Mouse (Mus musculus): ENCODE measurements around the gene Uqcr11. TPM values are rescaled to one million over a fixed set of nuclear protein-coding genes. Genes with fewer than 3 reads are reported as not detected.

Gene Uqcr11
- total RNA-seq, 2 experiments from 2014 or later = 404 to 413 TPM

GRCm38 (mm10) chr10:80387522-80387959 lies 19.1 kb downstream of the Uqcr11 start, which contains the start of gene Mex3d:
Gene Mex3d, minus strand, starts transcription at chr10:80387659.
- Histone ChIP-seq H3K27ac (peak within 1 kb of the TSS; percentile 85), H3K4me3 (peak within 1 kb of the TSS; percentile 79)
- TF ChIP-seq CTCF (conservative IDR thresholded peaks at IDR 0.05) = no peak; the same call in 1 of the 2 replicates
- DNase-seq (ENCODE audit: low spot score in 2 of 2) = peak; percentile 86 to 92

- no peak for TF ChIP-seq CTCF (conservative IDR thresholded peaks at IDR 0.05)
- DNase-seq (ENCODE audit: low spot score in 2 of 2) = no peak
- H3K4me3 ChIP-seq = peak overlapping the region; percentile 79
- H3K27ac ChIP-seq = peak overlapping the region; percentile 75
These were observed 19.7 kb downstream of the Uqcr11 start for GRCm38 (mm10) chr10:80386735-80387471.

GRCm38 (mm10) chr10:80385811-80386734 lies 20.6 kb downstream of the Uqcr11 start:
- TF ChIP-seq CTCF (conservative IDR thresholded peaks at IDR 0.05) = no peak
- Histone ChIP-seq H3K27ac (peak overlapping the region; percentile 75), H3K4me3 (peak overlapping the region; percentile 79)
- no peak for DNase-seq (ENCODE audit: low spot score in 2 of 2)

GRCm38 (mm10) chr10:80385310-80385709 lies 21.3 kb downstream of the Uqcr11 start:
- H3K4me3 ChIP-seq = peak overlapping the region; percentile 79
- DNase-seq (ENCODE audit: low spot score in 2 of 2) = no peak
- H3K27ac ChIP-seq = peak overlapping the region; percentile 75; the same call in 1 of the 2 replicates
- no peak for TF ChIP-seq CTCF (conservative IDR thresholded peaks at IDR 0.05)

- Histone ChIP-seq H3K27ac (peak overlapping the region; percentile 75; the same call in 1 of the 2 replicates), H3K4me3 (peak overlapping the region; percentile 79)
- TF ChIP-seq CTCF (conservative IDR thresholded peaks at IDR 0.05) = no peak
- DNase-seq (ENCODE audit: low spot score in 2 of 2) = no peak
These were observed 21.9 kb downstream of the Uqcr11 start for GRCm38 (mm10) chr10:80384709-80385108.

- Histone ChIP-seq H3K4me3 (no peak overlapping the region; the same call in 1 of the 2 replicates), H3K27ac (no peak overlapping the region; the same call in 1 of the 2 replicates)
- TF ChIP-seq CTCF (conservative IDR thresholded peaks at IDR 0.05) = no peak
- DNase-seq (ENCODE audit: low spot score in 2 of 2) = no peak
These were observed 22.5 kb downstream of the Uqcr11 start for GRCm38 (mm10) chr10:80384115-80384639.

GRCm38 (mm10) chr10:80383431-80383830 lies 23.2 kb downstream of the Uqcr11 start:
- Histone ChIP-seq H3K4me3 (no peak overlapping the region), H3K27ac (no peak overlapping the region)
- DNase-seq (ENCODE audit: low spot score in 2 of 2) = no peak
- peak; percentile 66 for TF ChIP-seq CTCF (conservative IDR thresholded peaks at IDR 0.05)

GRCm38 (mm10) chr10:80382641-80383365 lies 23.8 kb downstream of the Uqcr11 start:
- Histone ChIP-seq H3K4me3 (no peak overlapping the region), H3K27ac (no peak overlapping the region)
- TF ChIP-seq CTCF (conservative IDR thresholded peaks at IDR 0.05) = no peak
- no peak for DNase-seq (ENCODE audit: low spot score in 2 of 2)

- no peak for DNase-seq (ENCODE audit: low spot score in 2 of 2)
These were observed 28.9 kb downstream of the Uqcr11 start for GRCm38 (mm10) chr10:80377716-80378115.

GRCm38 (mm10) chr10:80376160-80376559 lies 30.5 kb downstream of the Uqcr11 start:
- no peak overlapping the region for H3K27ac ChIP-seq
- no peak overlapping the region for H3K4me3 ChIP-seq
- DNase-seq (ENCODE audit: low spot score in 2 of 2) = peak; percentile 87 to 94
- TF ChIP-seq CTCF (conservative IDR thresholded peaks at IDR 0.05) = peak; percentile 89

More at GRCm38 (mm10) chr10:80377716-80378115, 28.9 kb downstream of the Uqcr11 start:
- Histone ChIP-seq H3K4me3 (no peak overlapping the region), H3K27ac (no peak overlapping the region)
- TF ChIP-seq CTCF (conservative IDR thresholded peaks at IDR 0.05) = peak; percentile 78

GRCm38 (mm10) chr10:80374063-80374462 lies 32.6 kb downstream of the Uqcr11 start:
- TF ChIP-seq CTCF (conservative IDR thresholded peaks at IDR 0.05) = peak; percentile 84
- no peak overlapping the region for H3K27ac ChIP-seq
- H3K4me3 ChIP-seq = no peak overlapping the region
- peak; percentile 78 to 85 for DNase-seq (ENCODE audit: low spot score in 2 of 2)

GRCm38 (mm10) chr10:80372706-80373105 lies 33.9 kb downstream of the Uqcr11 start:
- DNase-seq (ENCODE audit: low spot score in 2 of 2) = peak; percentile 41 to 53
- H3K4me3 ChIP-seq = no peak overlapping the region
- H3K27ac ChIP-seq = peak overlapping the region; percentile 64
- TF ChIP-seq CTCF (conservative IDR thresholded peaks at IDR 0.05) = no peak

All from layer of hippocampus, adult 2 months (tissue).